Comparison of ENCODE assay signal across 35 mouse cellular contexts in genomic region chr1:66996819-66997218, GRCm38 (mm10). TPM values are rescaled to one million over a fixed set of nuclear protein-coding genes. Genes with fewer than 3 reads are reported as not detected.
DNase-seq lines count a peak whose midpoint lies in the region; ATAC-seq and TF ChIP-seq lines count a peak whose summit lies in the region.
"Had no signal": no experiment of that assay in that cellular context is flagged by ENCODE, and none has a peak within 500 bp of the region (broad histone marks: within the 10 kb centered on the region; RNA-seq: fewer than 3 reads in every experiment).

No protein-coding gene starts in this region.

- ATAC-seq in intestine, embryonic 16.5 days, result peak; percentile 74
- peak; percentile 83 for ATAC-seq in lung, embryonic 14.5 days (ENCODE audit: insufficient read depth)
- ATAC-seq in stomach, embryonic 16.5 days (ENCODE audit: insufficient read depth, low FRiP score), result peak; percentile 82; the same call in 1 of the 2 replicates
- ATAC-seq: CD4-positive, CD25-positive, alpha-beta regulatory T cell, adult 4 months; forebrain, embryonic 15.5 days; inflammation-experienced regulatory T-cells, adult 6 months; midbrain, embryonic 16.5 days had no signal

- H3K9me3 ChIP-seq in intestine, embryonic 16.5 days (ENCODE audit: control insufficient read depth, low read length), result no peaks in the 10 kb centered on the region
- H3K9me3 ChIP-seq in lung, embryonic 14.5 days (ENCODE audit: low read depth, low read length), result no peaks in the 10 kb centered on the region
- no peaks in the 10 kb centered on the region for H3K9me3 ChIP-seq in stomach, embryonic 16.5 days (replicated peaks; ENCODE audit: control insufficient read depth, low read length)
- no peaks in the 10 kb centered on the region for H3K9me3 ChIP-seq in heart, embryonic 10.5 days
- H3K9me3 ChIP-seq: embryonic facial prominence, embryonic 12.5 days; forebrain, embryonic 15.5 days; heart, embryonic 13.5 days; hindbrain, embryonic 10.5 days; hindbrain, embryonic 15.5 days; limb, embryonic 13.5 days; neural tube, embryonic 12.5 days had no signal

- H3K27me3 ChIP-seq in intestine, embryonic 16.5 days (replicated peaks; ENCODE audit: control insufficient read depth, insufficient read depth, low read length), result no peaks in the 10 kb centered on the region
- H3K27me3 ChIP-seq in lung, embryonic 14.5 days (ENCODE audit: insufficient read depth, low read length), result no peaks in the 10 kb centered on the region
- no peaks in the 10 kb centered on the region for H3K27me3 ChIP-seq in stomach, embryonic 16.5 days (ENCODE audit: control insufficient read depth, insufficient read depth, low read length)
- H3K27me3 ChIP-seq in heart, embryonic 10.5 days (ENCODE audit: insufficient read depth, poor library complexity, severe bottlenecking), result no peaks in the 10 kb centered on the region
- H3K27me3 ChIP-seq: embryonic facial prominence, embryonic 12.5 days; forebrain, embryonic 15.5 days; heart, embryonic 13.5 days; hindbrain, embryonic 15.5 days; limb, embryonic 13.5 days; neural tube, embryonic 12.5 days had no signal

- H3K9ac ChIP-seq in intestine, embryonic 16.5 days (ENCODE audit: low read depth, low read length), result 0 out of 2 replicates have a peak overlapping the region, but pooled peaks have one; percentile 14
- no peak overlapping the region for H3K9ac ChIP-seq in lung, embryonic 14.5 days
- H3K9ac ChIP-seq in stomach, embryonic 16.5 days (ENCODE audit: low read length), result no peak overlapping the region
- H3K9ac ChIP-seq: embryonic facial prominence, embryonic 12.5 days; forebrain, embryonic 15.5 days; heart, embryonic 13.5 days; hindbrain, embryonic 15.5 days; limb, embryonic 13.5 days; neural tube, embryonic 12.5 days had no signal

- no peak overlapping the region for H3K4me3 ChIP-seq in intestine, embryonic 16.5 days (ENCODE audit: low read length)
- H3K4me3 ChIP-seq in lung, embryonic 14.5 days (ENCODE audit: low read depth, low read length), result no peak overlapping the region
- H3K4me3 ChIP-seq in stomach, embryonic 16.5 days (replicated peaks; ENCODE audit: low read length), result no peak overlapping the region
- no peak overlapping the region for H3K4me3 ChIP-seq in heart, embryonic 10.5 days
- H3K4me3 ChIP-seq: embryonic facial prominence, embryonic 12.5 days; forebrain, embryonic 15.5 days; gastrocnemius, adult 2 months; heart, embryonic 13.5 days; hindbrain, embryonic 10.5 days; hindbrain, embryonic 15.5 days; left cerebral cortex, adult 2 months; limb, embryonic 13.5 days; myocyte; neural tube, embryonic 12.5 days had no signal

- no peak overlapping the region for H3K4me2 ChIP-seq in intestine, embryonic 16.5 days (ENCODE audit: low read depth, low read length)
- no peak overlapping the region for H3K4me2 ChIP-seq in lung, embryonic 14.5 days
- no peak overlapping the region for H3K4me2 ChIP-seq in stomach, embryonic 16.5 days (ENCODE audit: low read depth, low read length)
- H3K4me2 ChIP-seq: embryonic facial prominence, embryonic 12.5 days; forebrain, embryonic 15.5 days; heart, embryonic 13.5 days; hindbrain, embryonic 15.5 days; limb, embryonic 13.5 days; liver, embryonic 11.5 days; midbrain, embryonic 11.5 days; neural tube, embryonic 12.5 days had no signal

- H3K4me1 ChIP-seq in intestine, embryonic 16.5 days (ENCODE audit: control insufficient read depth, insufficient read depth, low read length), result peaks cover 13% of the 10 kb centered on the region
- no peaks in the 10 kb centered on the region for H3K4me1 ChIP-seq in lung, embryonic 14.5 days (ENCODE audit: insufficient read depth)
- H3K4me1 ChIP-seq in stomach, embryonic 16.5 days (ENCODE audit: control insufficient read depth, insufficient read depth, low read length), result peaks cover 18% of the 10 kb centered on the region; the same call in 1 of the 2 replicates
- peaks cover under 1% of the 10 kb centered on the region; the same call in 1 of the 2 replicates for H3K4me1 ChIP-seq in heart, embryonic 10.5 days
- H3K4me1 ChIP-seq: embryonic facial prominence, embryonic 12.5 days; forebrain, embryonic 15.5 days; hindbrain, embryonic 10.5 days; limb, embryonic 13.5 days; neural tube, embryonic 12.5 days had no signal

- WGBS in intestine, embryonic 16.5 days, result 60% methylated on average over 2 of the region's 2 CpGs
- 52% methylated on average over 2 of the region's 2 CpGs for WGBS in lung, embryonic 14.5 days
- 66% methylated on average over 2 of the region's 2 CpGs for WGBS in stomach, embryonic 16.5 days
- WGBS in heart, embryonic 10.5 days, result 74% methylated on average over 2 of the region's 2 CpGs

- TF ChIP-seq CTCF in lung, embryonic 14.5 days (IDR thresholded peaks at IDR 0.05; ENCODE audit: low read depth), result no peak

- H3K36me3 ChIP-seq in intestine, embryonic 16.5 days (ENCODE audit: control insufficient read depth, insufficient read depth, low read length), result no peaks in the 10 kb centered on the region
- H3K36me3 ChIP-seq in lung, embryonic 14.5 days (ENCODE audit: insufficient read depth), result peaks cover 5% of the 10 kb centered on the region; the same call in 1 of the 2 replicates
- no peaks in the 10 kb centered on the region for H3K36me3 ChIP-seq in stomach, embryonic 16.5 days (ENCODE audit: control insufficient read depth, insufficient read depth, low read length)
- H3K36me3 ChIP-seq in heart, embryonic 10.5 days, result no peaks in the 10 kb centered on the region
- H3K36me3 ChIP-seq: hindbrain, embryonic 15.5 days had no signal

- peak; percentile 40 for DNase-seq in lung, embryonic 14.5 days
- DNase-seq in lung, postnatal 25 days (ENCODE audit: low spot score), result peak; percentile 82
- no peak for DNase-seq in ovary, postnatal 10 days (ENCODE audit: low spot score)
- no peak for DNase-seq in cerebellum, adult 8-10 months
- no peak for DNase-seq in left cerebral cortex, adult 18-20 months (ENCODE audit: low spot score in 2 of 2)
- no peak for DNase-seq in heart, embryonic 10.5 days (ENCODE audit: low spot score)
- DNase-seq: adrenal gland, adult 2 months; adrenal gland, postnatal 36 days; cerebellum, adult 9-10 months; cerebellum, postnatal 36 days; gastrocnemius, adult 2 months; gastrocnemius, postnatal 36 days; heart, adult 18-20 months; heart, postnatal 14 days; kidney, adult 9 months; kidney, postnatal 14 days; thymus, adult 2 months; thymus, postnatal 36 days had no signal

- no peak overlapping the region; the same call in 1 of the 2 replicates for H3K27ac ChIP-seq in intestine, embryonic 16.5 days (ENCODE audit: low read length)
- H3K27ac ChIP-seq in lung, embryonic 14.5 days (ENCODE audit: low read depth), result no peak overlapping the region
- peak overlapping the region; percentile 61 for H3K27ac ChIP-seq in stomach, embryonic 16.5 days (ENCODE audit: low read length)
- no peak overlapping the region for H3K27ac ChIP-seq in heart, embryonic 10.5 days
- H3K27ac ChIP-seq: embryonic facial prominence, embryonic 12.5 days; forebrain, embryonic 15.5 days; gastrocnemius, adult 2 months; heart, embryonic 13.5 days; hindbrain, embryonic 10.5 days; hindbrain, embryonic 15.5 days; left cerebral cortex, adult 2 months; limb, embryonic 13.5 days; neural tube, embryonic 12.5 days had no signal

RNA-seq across cellular contexts. Expression of gene Lancl1, which starts 41.9 kb away (rescaled TPM):
- polyA plus RNA-seq in intestine, embryonic 16.5 days (2015; fragmentation: Nextera tagmentation; extraction: Ambion mirVana), result 56.5 and 59.8 TPM in 2 replicates
- polyA plus RNA-seq in lung, embryonic 14.5 days (2014; fragmentation: Nextera tagmentation; extraction: Ambion mirVana), result 96.6 and 102 TPM in 2 replicates
- 77.7 and 85.9 TPM in 2 replicates for polyA plus RNA-seq in stomach, embryonic 16.5 days (2015; fragmentation: Nextera tagmentation; extraction: Ambion mirVana)
- total RNA-seq in left cerebral cortex, adult 18-20 months (2021), result 100 to 1,000 TPM; 207 to 216 TPM
- 59.0 and 59.1 TPM in 2 replicates for polyA plus RNA-seq in heart, embryonic 10.5 days (2016; fragmentation: Nextera tagmentation; extraction: Ambion mirVana)

RNA-seq across cellular contexts. Expression of gene Myl1, which starts 51.6 kb away (rescaled TPM):
- 12.7 TPM in 2 replicates for polyA plus RNA-seq in intestine, embryonic 16.5 days (2015; fragmentation: Nextera tagmentation; extraction: Ambion mirVana)
- polyA plus RNA-seq in lung, embryonic 14.5 days (2014; fragmentation: Nextera tagmentation; extraction: Ambion mirVana), result 0.88 and 13.0 TPM in 2 replicates
- 20.9 and 498 TPM in 2 replicates for polyA plus RNA-seq in stomach, embryonic 16.5 days (2015; fragmentation: Nextera tagmentation; extraction: Ambion mirVana)
- total RNA-seq in left cerebral cortex, adult 18-20 months (2021), result under 1 TPM; 0.63 to 0.89 TPM
- 636 and 812 TPM in 2 replicates for polyA plus RNA-seq in heart, embryonic 10.5 days (2016; fragmentation: Nextera tagmentation; extraction: Ambion mirVana)
- total RNA-seq: megakaryocyte, adult 5-6 weeks had no signal
- polyA plus RNA-seq: CD4-positive, CD25-positive, alpha-beta regulatory T cell, adult 4 months; inflammation-experienced regulatory T-cells, adult 6 months had no signal

Comparison
In these comparisons a context has a peak if more than half of its experiments do, and no peak if none do; other contexts are left out.
1. DNase-seq: peak in lung, embryonic 14.5 days (single experiment) and lung, postnatal 25 days (single experiment); none in ovary, postnatal 10 days (single experiment), cerebellum, adult 8-10 months (single experiment), left cerebral cortex, adult 18-20 months (0 of 2) and heart, embryonic 10.5 days (single experiment).
2. Peak in every context shown above with its lines, with median percentiles within 50 percentile points of each other: ATAC-seq.